Mouse (Mus musculus) limb, embryonic 11.5 days (tissue): ENCODE results near the gene Fam213a. TPM values are rescaled to one million over a fixed set of nuclear protein-coding genes. Genes with fewer than 3 reads are reported as not detected.

Experiments used
- ATAC-seq: fragments of 200-750 bp; cut with Nextera tagmentation; 2 replicates; pipeline ENCODE4 v1.8.0; 2017; ENCODE audit warnings: low read depth; ENCODE audit not compliant: insufficient number of reproducible peaks, low FRiP score, low TSS enrichment
- DNase-seq: peaks from one replicate; pipeline ENCODE4 v3.0.0-alpha.2; 2015; ENCODE audit warnings: low spot score
- H3K27ac ChIP-seq: fragments of 300-500 bp; sonication (generic); replicated peaks from 2 replicates; pipeline ENCODE4 v1.5.1; 2014; ENCODE audit warnings: low read depth, mild to moderate bottlenecking, low read length
- H3K27me3 ChIP-seq: fragments of 300-500 bp; sonication (generic); 2 replicates; pipeline ENCODE4 v1.6.1; 2014; ENCODE audit warnings: mild to moderate bottlenecking, low read length, mixed read lengths; ENCODE audit not compliant: control insufficient read depth, insufficient read depth
- H3K36me3 ChIP-seq: fragments of 300-500 bp; sonication (generic); 2 replicates; pipeline ENCODE4 v1.6.1; 2014; ENCODE audit warnings: mild to moderate bottlenecking, low read length, moderate library complexity, mixed read lengths; ENCODE audit not compliant: control insufficient read depth, insufficient read depth
- H3K4me1 ChIP-seq: fragments of 300-500 bp; sonication (generic); 2 replicates; pipeline ENCODE4 v1.6.1; 2014; ENCODE audit warnings: low read length, mixed read lengths; ENCODE audit not compliant: control insufficient read depth, insufficient read depth
- H3K4me2 ChIP-seq: fragments of 300-500 bp; sonication (generic); 2 replicates; pipeline ENCODE4 v1.6.1; 2014; ENCODE audit warnings: low read depth, mild to moderate bottlenecking, moderate library complexity; ENCODE audit not compliant: severe bottlenecking
- H3K4me3 ChIP-seq: fragments of 300-500 bp; sonication (generic); 2 replicates; pipeline ENCODE4 v1.5.1; 2014; ENCODE audit warnings: low read depth, low read length
- H3K9ac ChIP-seq: fragments of 300-500 bp; sonication (generic); 2 replicates; pipeline ENCODE4 v1.6.1; 2014; ENCODE audit warnings: mild to moderate bottlenecking, low read length
- H3K9me3 ChIP-seq: fragments of 300-500 bp; sonication (generic); 2 replicates; pipeline ENCODE4 v1.6.1; 2016; ENCODE audit warnings: low read length; ENCODE audit not compliant: control insufficient read depth
- WGBS: fragments of 180-500 bp; shearing (Covaris S2); extraction: QIAGEN DNeasy Blood & Tissue Kit; methylation state at CpG from one replicate; pipeline ENCODE4 v1.1.7; 2014; 5-methylcytosine and 5-hydroxymethylcytosine counted together
- polyA plus RNA-seq: library from polyadenylated mRNA; unstranded; fragments of >200 nt; fragmentation: Nextera tagmentation; extraction: Ambion mirVana; gene quantifications from 2 replicates; pipeline ENCODE4 v1.2.1, GENCODE M21; 2014

Gene Fam213a
- polyA plus RNA-seq, 1 experiment from 2014 or later, result 38.1 TPM

DNA sequence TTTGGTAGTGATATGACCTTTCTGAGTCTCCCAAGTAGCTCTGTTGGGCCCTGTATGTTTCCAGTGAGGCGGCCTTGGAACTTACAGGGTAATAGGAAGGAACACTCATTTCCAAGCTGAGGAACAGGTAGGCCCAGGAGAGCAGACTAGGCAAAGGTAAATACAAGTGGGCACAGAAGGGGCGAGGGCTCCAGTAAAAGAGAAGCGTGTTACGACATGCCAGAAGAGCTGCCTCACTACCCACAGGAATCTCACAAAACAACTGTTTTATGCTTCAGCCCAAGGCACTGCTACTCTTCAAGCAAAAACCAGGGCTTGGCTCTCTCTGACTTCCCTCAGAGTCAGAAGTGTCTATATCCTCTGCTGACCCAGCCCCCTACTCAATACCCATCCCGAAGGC is 65.1 kb downstream of the Fam213a start:
- no peaks in the 10 kb centered on the region for H3K9me3 ChIP-seq

DNA sequence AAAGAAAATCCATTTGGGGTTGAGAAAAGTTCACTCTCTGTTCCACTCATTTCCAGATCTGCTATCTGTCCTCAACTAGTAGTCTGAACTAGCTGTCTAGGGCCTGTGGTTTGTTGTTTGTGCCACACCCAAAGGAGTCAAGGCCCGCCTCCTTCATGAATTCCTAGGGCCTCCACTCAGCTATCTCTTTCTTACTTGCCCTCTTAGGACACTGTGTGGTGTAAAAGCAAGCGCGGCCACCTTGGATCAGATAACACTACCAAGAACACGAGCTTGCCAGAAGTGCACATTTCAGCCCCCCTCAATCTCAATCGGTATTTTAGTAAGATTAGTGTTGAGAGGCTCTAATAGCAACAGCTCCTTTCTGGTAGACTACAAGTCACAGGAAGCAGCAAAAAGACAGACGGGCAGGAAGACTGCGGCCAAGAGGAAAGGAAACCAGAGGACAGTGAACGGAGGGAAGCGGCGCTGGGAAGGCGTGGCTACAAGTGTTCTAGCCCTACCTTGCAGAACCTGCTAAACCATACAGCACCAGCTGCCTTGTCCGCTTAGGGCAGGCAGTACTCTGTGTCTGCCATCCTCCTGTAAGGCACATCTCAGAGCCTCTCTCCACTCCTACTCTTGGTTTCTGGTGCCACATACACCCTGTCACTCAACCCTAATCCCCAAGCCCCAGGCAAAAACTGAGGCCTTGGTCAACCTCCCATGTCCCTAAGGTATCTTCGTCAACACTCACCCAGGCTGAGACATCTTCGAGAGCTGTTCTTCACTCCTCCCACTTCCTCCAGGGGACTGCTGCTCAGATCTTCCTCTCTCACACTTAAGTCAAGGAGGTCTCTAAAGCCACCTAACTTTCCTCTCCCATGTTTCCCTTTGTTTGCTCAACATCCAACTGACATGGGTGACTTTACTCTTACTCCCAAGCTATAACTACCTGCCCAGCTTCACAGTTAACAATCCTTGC is 65.9 kb downstream of the Fam213a start:
- Histone ChIP-seq H3K4me1 (peaks cover 5% of the 10 kb centered on the region), H3K4me2 (no peak overlapping the region), H3K9me3 (no peaks in the 10 kb centered on the region), H3K27me3 (no peaks in the 10 kb centered on the region), H3K27ac (no peak overlapping the region), H3K9ac (no peak overlapping the region), H3K36me3 (no peaks in the 10 kb centered on the region), H3K4me3 (no peak overlapping the region)
- no peak for DNase-seq
- WGBS, result 75% methylated on average over 14 of the region's 14 CpGs
- no peak for ATAC-seq

More for the DNA sequence above, 65.1 kb downstream of the Fam213a start:
- no peak overlapping the region for H3K9ac ChIP-seq
- no peaks in the 10 kb centered on the region for H3K36me3 ChIP-seq
- H3K27me3 ChIP-seq, result no peaks in the 10 kb centered on the region
- no peak overlapping the region for H3K27ac ChIP-seq
- no peak overlapping the region for H3K4me3 ChIP-seq
- ATAC-seq (no peak), DNase-seq (no peak)
- H3K4me2 ChIP-seq, result no peak overlapping the region
- WGBS, result 83% methylated on average over 5 of the region's 5 CpGs
- H3K4me1 ChIP-seq, result peaks cover 14% of the 10 kb centered on the region

DNA sequence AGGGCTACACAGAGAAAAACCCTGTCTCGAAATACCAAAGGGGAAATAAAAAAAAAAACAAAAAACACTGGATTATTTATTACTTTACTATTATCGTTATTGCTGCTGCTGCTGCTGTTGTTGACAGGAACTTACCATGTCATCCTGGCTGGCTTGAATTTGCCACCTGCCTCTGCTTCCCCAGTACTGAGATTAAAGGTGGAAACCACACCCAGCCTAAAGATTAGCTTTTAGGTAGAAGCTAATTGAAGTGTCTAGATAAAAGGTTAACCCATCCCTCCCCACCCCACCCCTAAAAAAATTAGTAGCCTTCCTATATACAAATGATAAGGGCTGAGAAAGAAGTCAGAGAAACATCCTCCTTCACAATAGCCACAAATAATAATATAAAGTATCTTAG is 69.8 kb downstream of the Fam213a start:
- DNase-seq (no peak), ATAC-seq (no peak)
- H3K36me3 ChIP-seq, result no peaks in the 10 kb centered on the region
- H3K27ac ChIP-seq, result no peak overlapping the region
- H3K9ac ChIP-seq, result no peak overlapping the region
- H3K9me3 ChIP-seq, result no peaks in the 10 kb centered on the region
- no peak overlapping the region for H3K4me2 ChIP-seq
- no peak overlapping the region for H3K4me3 ChIP-seq
- no peaks in the 10 kb centered on the region for H3K4me1 ChIP-seq
- no peaks in the 10 kb centered on the region for H3K27me3 ChIP-seq
- WGBS, result 90% methylated on average over 2 of the region's 2 CpGs

Other genes starting within 250 kb of the Fam213a start
- 0.32 and 0.44 TPM in 2 replicates for gene Sh2d4b, start 120.5 kb downstream of the Fam213a start, polyA plus RNA-seq
- gene Tspan14, start 47.0 kb downstream of the Fam213a start, polyA plus RNA-seq, result 79.5 and 87.0 TPM in 2 replicates
- gene Dydc2, start 55.4 kb upstream of the Fam213a start, polyA plus RNA-seq, result not detected in 2 replicates
- not detected in 2 replicates for gene Dydc1, start 59.1 kb upstream of the Fam213a start, polyA plus RNA-seq
- not detected in 2 replicates for gene Mat1a, start 91.2 kb upstream of the Fam213a start, polyA plus RNA-seq
- gene Sftpa1, start 118.0 kb upstream of the Fam213a start, polyA plus RNA-seq, result not detected in 2 replicates
- gene Mbl1, start 137.7 kb upstream of the Fam213a start, polyA plus RNA-seq, result not detected in 2 replicates
- not detected in 2 replicates for gene Sftpd, start 171.4 kb upstream of the Fam213a start, polyA plus RNA-seq